Mouse (Mus musculus) limb, embryonic 11.5 days (tissue): ENCODE data around the gene Nop2. TPM values are rescaled to one million over a fixed set of nuclear protein-coding genes. Genes with fewer than 3 reads are reported as not detected.

Source experiments
- ATAC-seq: fragments of 200-750 bp; cut with Nextera tagmentation; 2 replicates; pipeline ENCODE4 v1.8.0; 2017; ENCODE audit warnings: low read depth; ENCODE audit not compliant: insufficient number of reproducible peaks, low FRiP score, low TSS enrichment
- DNase-seq: peaks from one replicate; pipeline ENCODE4 v3.0.0-alpha.2; 2015; ENCODE audit warnings: low spot score
- H3K27ac ChIP-seq: fragments of 300-500 bp; sonication (generic); replicated peaks from 2 replicates; pipeline ENCODE4 v1.5.1; 2014; ENCODE audit warnings: low read depth, mild to moderate bottlenecking, low read length
- H3K27me3 ChIP-seq: fragments of 300-500 bp; sonication (generic); 2 replicates; pipeline ENCODE4 v1.6.1; 2014; ENCODE audit warnings: mild to moderate bottlenecking, low read length, mixed read lengths; ENCODE audit not compliant: control insufficient read depth, insufficient read depth
- H3K36me3 ChIP-seq: fragments of 300-500 bp; sonication (generic); 2 replicates; pipeline ENCODE4 v1.6.1; 2014; ENCODE audit warnings: mild to moderate bottlenecking, low read length, moderate library complexity, mixed read lengths; ENCODE audit not compliant: control insufficient read depth, insufficient read depth
- H3K4me1 ChIP-seq: fragments of 300-500 bp; sonication (generic); 2 replicates; pipeline ENCODE4 v1.6.1; 2014; ENCODE audit warnings: low read length, mixed read lengths; ENCODE audit not compliant: control insufficient read depth, insufficient read depth
- H3K4me2 ChIP-seq: fragments of 300-500 bp; sonication (generic); 2 replicates; pipeline ENCODE4 v1.6.1; 2014; ENCODE audit warnings: low read depth, mild to moderate bottlenecking, moderate library complexity; ENCODE audit not compliant: severe bottlenecking
- H3K4me3 ChIP-seq: fragments of 300-500 bp; sonication (generic); 2 replicates; pipeline ENCODE4 v1.5.1; 2014; ENCODE audit warnings: low read depth, low read length
- H3K9ac ChIP-seq: fragments of 300-500 bp; sonication (generic); 2 replicates; pipeline ENCODE4 v1.6.1; 2014; ENCODE audit warnings: mild to moderate bottlenecking, low read length
- H3K9me3 ChIP-seq: fragments of 300-500 bp; sonication (generic); 2 replicates; pipeline ENCODE4 v1.6.1; 2016; ENCODE audit warnings: low read length; ENCODE audit not compliant: control insufficient read depth
- WGBS: fragments of 180-500 bp; shearing (Covaris S2); extraction: QIAGEN DNeasy Blood & Tissue Kit; methylation state at CpG from one replicate; pipeline ENCODE4 v1.1.7; 2014; 5-methylcytosine and 5-hydroxymethylcytosine counted together
- polyA plus RNA-seq: library from polyadenylated mRNA; unstranded; fragments of >200 nt; fragmentation: Nextera tagmentation; extraction: Ambion mirVana; gene quantifications from 2 replicates; pipeline ENCODE4 v1.2.1, GENCODE M21; 2014

Nop2 gene
- polyA plus RNA-seq, 1 experiment from 2014 or later, result 71.4 TPM

DNA sequence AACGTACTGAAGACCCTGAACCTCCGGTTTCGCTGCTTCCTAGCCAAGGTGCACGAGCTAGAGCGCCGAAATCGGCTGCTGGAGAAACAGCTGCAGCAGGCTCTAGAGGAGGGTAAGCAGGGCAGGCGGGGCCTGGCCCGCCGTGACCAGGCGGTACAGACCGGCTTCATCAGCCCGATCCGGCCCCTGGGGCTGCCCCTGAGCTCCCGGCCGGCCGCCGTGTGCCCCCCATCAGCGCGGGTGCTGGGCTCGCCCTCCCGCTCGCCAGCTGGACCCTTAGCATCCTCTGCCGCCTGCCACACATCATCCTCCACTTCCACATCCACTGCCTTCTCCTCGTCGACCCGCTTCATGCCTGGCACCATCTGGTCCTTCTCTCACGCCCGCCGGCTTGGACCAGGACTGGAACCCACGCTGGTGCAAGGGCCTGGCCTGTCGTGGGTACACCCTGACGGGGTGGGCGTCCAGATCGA, 13.8 kb downstream of the Nop2 start:
- Histone ChIP-seq H3K27ac (peak overlapping the region; percentile 86), H3K36me3 (peaks cover 21% of the 10 kb centered on the region), H3K4me2 (peak overlapping the region; percentile 96), H3K4me1 (peaks cover 22% of the 10 kb centered on the region; the same call in 1 of the 2 replicates), H3K9me3 (no peaks in the 10 kb centered on the region), H3K9ac (peak overlapping the region; percentile 89), H3K27me3 (no peaks in the 10 kb centered on the region), H3K4me3 (peak overlapping the region; percentile 86)
- ATAC-seq, result peak; percentile 58
- DNase-seq, result no peak
- 1% methylated on average over 35 of the region's 35 CpGs for WGBS

- DNase-seq (no peak), ATAC-seq (no peak)
- no peak overlapping the region for H3K27ac ChIP-seq
- peak overlapping the region; percentile 89 for H3K9ac ChIP-seq
- 56% methylated on average over 7 of the region's 7 CpGs for WGBS
- no peaks in the 10 kb centered on the region for H3K9me3 ChIP-seq
- H3K27me3 ChIP-seq, result no peaks in the 10 kb centered on the region
- peaks cover 16% of the 10 kb centered on the region for H3K36me3 ChIP-seq
- peak overlapping the region; percentile 96 for H3K4me2 ChIP-seq
- peak overlapping the region; percentile 86 for H3K4me3 ChIP-seq
- peaks cover 22% of the 10 kb centered on the region; the same call in 1 of the 2 replicates for H3K4me1 ChIP-seq
Measured at GRCm38 (mm10) chr6:125146148-125146547, 14.4 kb downstream of the Nop2 start.

GRCm38 (mm10) chr6:125146797-125147196, 15.1 kb downstream of the Nop2 start:
- Histone ChIP-seq H3K27ac (no peak overlapping the region), H3K4me3 (no peak overlapping the region), H3K36me3 (peaks cover 14% of the 10 kb centered on the region), H3K9me3 (no peaks in the 10 kb centered on the region), H3K4me1 (peaks cover 22% of the 10 kb centered on the region; the same call in 1 of the 2 replicates), H3K9ac (peak overlapping the region; percentile 89), H3K4me2 (peak overlapping the region; percentile 96; the same call in 1 of the 2 replicates), H3K27me3 (no peaks in the 10 kb centered on the region)
- ATAC-seq (no peak), DNase-seq (no peak)
- 85% methylated on average over 4 of the region's 4 CpGs for WGBS

DNA sequence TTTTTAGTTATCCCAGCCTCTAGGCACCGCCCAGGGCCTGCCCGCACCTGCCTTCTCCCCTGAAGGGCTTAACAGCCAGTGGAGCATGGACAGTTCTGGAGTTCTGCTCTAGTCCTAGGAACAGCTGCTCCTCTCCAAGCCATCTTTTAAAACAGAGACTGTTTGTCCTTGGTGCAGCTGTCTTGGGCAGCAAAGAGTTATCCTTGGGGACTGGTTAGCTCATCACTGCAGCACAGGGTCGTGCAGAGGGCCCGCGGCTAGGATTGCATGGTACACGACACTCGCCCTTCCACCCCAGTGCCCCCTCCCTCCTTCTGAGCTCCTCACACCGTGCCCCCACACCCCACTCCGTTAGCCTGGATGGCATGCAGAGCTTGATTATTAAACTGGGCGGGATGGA, 15.6 kb downstream of the Nop2 start:
- Histone ChIP-seq H3K4me3 (no peak overlapping the region), H3K27me3 (no peaks in the 10 kb centered on the region), H3K9me3 (no peaks in the 10 kb centered on the region), H3K27ac (no peak overlapping the region), H3K36me3 (peaks cover 12% of the 10 kb centered on the region), H3K4me2 (no peak overlapping the region), H3K4me1 (peaks cover 22% of the 10 kb centered on the region; the same call in 1 of the 2 replicates), H3K9ac (no peak overlapping the region)
- DNase-seq, result no peak
- WGBS, result 80% methylated on average over 10 of the region's 10 CpGs
- ATAC-seq, result no peak

DNA sequence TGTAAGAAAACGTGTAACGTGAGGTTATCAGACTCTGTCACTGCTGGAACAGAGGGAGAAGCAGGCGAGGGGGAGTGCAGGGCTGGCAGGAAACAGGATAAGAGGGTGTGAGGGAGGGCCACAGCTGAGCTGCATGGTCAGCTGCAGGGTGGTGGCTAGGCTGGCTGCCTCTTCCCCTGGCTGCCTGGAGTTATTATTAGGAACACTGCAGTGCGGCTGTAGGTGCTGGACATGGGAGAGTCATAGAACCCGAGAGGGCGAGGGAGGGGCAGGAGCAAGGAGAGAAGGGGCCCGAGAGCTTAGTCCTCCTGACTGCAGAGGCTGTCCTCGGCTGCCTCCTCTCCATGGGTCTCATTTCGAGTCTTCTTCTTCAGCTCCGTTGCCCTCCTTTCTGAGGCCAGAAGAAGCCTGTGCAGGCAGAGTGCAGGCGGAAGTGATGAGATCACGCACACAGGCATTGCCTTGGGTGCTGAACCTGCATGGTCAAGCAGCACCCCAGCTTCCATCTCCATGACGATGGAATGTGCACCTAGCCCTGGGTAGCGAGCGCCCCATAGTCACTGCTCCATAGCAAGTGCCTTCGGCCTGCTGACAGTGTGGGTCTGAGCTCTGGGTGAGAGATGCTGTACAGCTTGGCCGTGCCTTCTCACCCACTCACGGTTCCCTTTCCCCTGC, 16.7 kb downstream of the Nop2 start:
- Histone ChIP-seq H3K27ac (0 out of 2 replicates have a peak overlapping the region, but pooled peaks have one; percentile 14), H3K9me3 (no peaks in the 10 kb centered on the region), H3K4me3 (0 out of 2 replicates have a peak overlapping the region, but pooled peaks have one; percentile 1), H3K4me1 (peaks cover 22% of the 10 kb centered on the region; the same call in 1 of the 2 replicates), H3K9ac (peak overlapping the region; percentile 18; the same call in 1 of the 2 replicates), H3K36me3 (peaks cover 15% of the 10 kb centered on the region), H3K27me3 (no peaks in the 10 kb centered on the region), H3K4me2 (no peak overlapping the region)
- 69% methylated on average over 18 of the region's 18 CpGs for WGBS
- no peak for ATAC-seq
- DNase-seq, result no peak

DNA sequence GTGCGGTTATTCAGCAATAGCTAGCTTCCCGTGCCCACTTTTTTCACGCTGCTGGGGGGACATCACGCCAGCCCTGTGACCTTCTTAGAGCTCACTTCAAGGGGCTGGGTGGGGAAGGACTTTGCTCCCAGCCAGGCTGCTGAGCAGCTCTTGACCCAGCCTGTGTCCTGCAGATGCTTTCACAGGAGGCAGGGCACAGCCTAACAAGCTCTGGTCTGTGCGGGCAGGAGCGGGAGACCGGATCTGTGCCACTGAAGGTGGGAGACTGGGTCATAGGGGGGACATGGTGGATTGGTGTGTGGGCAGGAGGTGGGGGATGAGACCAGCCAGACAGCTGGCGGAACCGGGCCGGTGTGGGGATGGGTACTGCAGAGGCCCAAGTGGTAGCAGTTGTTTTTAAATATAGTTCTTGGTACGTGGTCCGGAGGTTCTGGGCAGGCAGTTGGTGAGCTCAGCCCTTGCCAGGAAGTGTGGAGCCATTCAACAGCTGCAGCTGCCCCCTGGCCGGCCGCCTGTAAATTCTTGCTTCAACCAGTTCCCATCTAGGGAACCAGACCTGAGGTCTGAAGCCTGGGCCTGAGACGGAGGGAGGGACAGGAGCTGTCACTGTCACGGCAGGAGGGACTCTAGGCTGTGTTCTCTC, 17.3 kb downstream of the Nop2 start:
- WGBS, result 81% methylated on average over 16 of the region's 16 CpGs
- no peak overlapping the region for H3K4me2 ChIP-seq
- no peak for DNase-seq
- no peak overlapping the region for H3K27ac ChIP-seq
- peaks cover 15% of the 10 kb centered on the region for H3K36me3 ChIP-seq
- no peak for ATAC-seq
- no peaks in the 10 kb centered on the region for H3K9me3 ChIP-seq
- H3K4me1 ChIP-seq, result peaks cover 22% of the 10 kb centered on the region; the same call in 1 of the 2 replicates
- H3K4me3 ChIP-seq, result no peak overlapping the region
- 0 out of 2 replicates have a peak overlapping the region, but pooled peaks have one; percentile 7 for H3K9ac ChIP-seq
- H3K27me3 ChIP-seq, result no peaks in the 10 kb centered on the region

- ATAC-seq, result no peak
- 0 out of 2 replicates have a peak overlapping the region, but pooled peaks have one; percentile 7 for H3K9ac ChIP-seq
- no peak overlapping the region for H3K4me2 ChIP-seq
- no peaks in the 10 kb centered on the region for H3K9me3 ChIP-seq
- no peaks in the 10 kb centered on the region for H3K27me3 ChIP-seq
- 72% methylated on average over 7 of the region's 7 CpGs for WGBS
- peaks cover 19% of the 10 kb centered on the region; the same call in 1 of the 2 replicates for H3K4me1 ChIP-seq
- H3K4me3 ChIP-seq, result no peak overlapping the region
- H3K36me3 ChIP-seq, result peaks cover 11% of the 10 kb centered on the region
- no peak overlapping the region for H3K27ac ChIP-seq
- DNase-seq, result no peak
Measured at GRCm38 (mm10) chr6:125149569-125149950, 17.9 kb downstream of the Nop2 start.

DNA sequence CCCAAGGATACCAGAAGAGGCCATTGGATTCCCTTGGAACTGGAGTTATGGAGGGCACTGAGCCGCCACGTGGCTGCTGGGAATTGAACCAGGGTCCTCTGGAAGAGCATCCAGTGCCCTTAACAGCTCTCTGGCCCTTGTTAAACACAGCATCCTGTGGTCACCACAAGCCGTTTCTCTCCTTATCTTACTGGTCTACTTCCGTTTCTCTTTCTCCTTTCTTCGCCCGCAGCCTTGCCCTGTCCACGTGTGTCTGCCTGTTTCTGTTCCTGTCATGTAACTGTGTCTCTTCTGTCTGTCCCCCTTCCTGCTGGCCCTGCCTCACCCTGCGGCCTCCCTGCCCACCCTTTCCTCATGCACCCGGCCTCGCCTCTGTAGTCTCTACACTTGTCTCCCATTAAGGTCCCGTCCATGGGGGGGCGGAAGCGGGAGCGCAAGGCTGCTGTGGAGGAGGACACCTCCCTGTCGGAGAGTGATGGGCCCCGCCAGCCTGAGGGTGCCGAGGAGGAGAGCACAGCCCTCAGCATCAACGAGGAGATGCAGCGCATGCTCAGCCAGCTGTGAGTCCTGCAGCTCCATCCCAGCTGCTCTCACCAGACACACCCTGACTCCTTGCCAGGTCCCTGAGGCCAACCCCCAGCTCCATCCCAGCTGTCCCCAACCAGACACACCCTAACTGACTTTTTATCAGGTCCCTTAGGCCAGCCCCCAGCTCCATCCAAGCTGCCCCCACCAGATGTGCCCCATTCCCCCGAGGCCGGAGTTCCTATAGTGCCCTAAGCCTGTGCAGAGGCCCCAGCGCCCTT, 20.7 kb downstream of the Nop2 start:
- 84% methylated on average over 22 of the region's 22 CpGs for WGBS
- Histone ChIP-seq H3K27me3 (no peaks in the 10 kb centered on the region), H3K36me3 (peaks cover 12% of the 10 kb centered on the region), H3K9ac (no peak overlapping the region), H3K4me3 (no peak overlapping the region), H3K9me3 (no peaks in the 10 kb centered on the region), H3K4me1 (0 out of 2 replicates have a peak, but pooled peaks cover 6% of the 10 kb centered on the region), H3K27ac (no peak overlapping the region), H3K4me2 (no peak overlapping the region)
- ATAC-seq, result no peak
- DNase-seq, result no peak
